Mouse (Mus musculus) layer of hippocampus, adult 9-11 months (tissue): ENCODE measurements around the gene Atrip.
A peak's percentile ranks its signal among the peaks of the same experiment; 100 is the strongest.

Experiments
- DNase-seq: peaks from one replicate; pipeline ENCODE4 v3.0.0; 2022

The Atrip gene

GRCm38 (mm10) chr9:109056916-109057315, 17.0 kb downstream of the Atrip start:
- no peak for DNase-seq

GRCm38 (mm10) chr9:109056081-109056690, 17.7 kb downstream of the Atrip start:
- DNase-seq = no peak

- DNase-seq = peak; percentile 55
These were observed 18.5 kb downstream of the Atrip start for GRCm38 (mm10) chr9:109055271-109056030.

- DNase-seq = peak; percentile 90
These were observed 19.2 kb downstream of the Atrip start for GRCm38 (mm10) chr9:109054712-109055111.

- no peak for DNase-seq
These were observed 20.1 kb downstream of the Atrip start for GRCm38 (mm10) chr9:109053851-109054250.

GRCm38 (mm10) chr9:109053366-109053765, 20.6 kb downstream of the Atrip start:
- no peak for DNase-seq

GRCm38 (mm10) chr9:109052490-109053260, 21.2 kb downstream of the Atrip start:
- DNase-seq = no peak

DNA sequence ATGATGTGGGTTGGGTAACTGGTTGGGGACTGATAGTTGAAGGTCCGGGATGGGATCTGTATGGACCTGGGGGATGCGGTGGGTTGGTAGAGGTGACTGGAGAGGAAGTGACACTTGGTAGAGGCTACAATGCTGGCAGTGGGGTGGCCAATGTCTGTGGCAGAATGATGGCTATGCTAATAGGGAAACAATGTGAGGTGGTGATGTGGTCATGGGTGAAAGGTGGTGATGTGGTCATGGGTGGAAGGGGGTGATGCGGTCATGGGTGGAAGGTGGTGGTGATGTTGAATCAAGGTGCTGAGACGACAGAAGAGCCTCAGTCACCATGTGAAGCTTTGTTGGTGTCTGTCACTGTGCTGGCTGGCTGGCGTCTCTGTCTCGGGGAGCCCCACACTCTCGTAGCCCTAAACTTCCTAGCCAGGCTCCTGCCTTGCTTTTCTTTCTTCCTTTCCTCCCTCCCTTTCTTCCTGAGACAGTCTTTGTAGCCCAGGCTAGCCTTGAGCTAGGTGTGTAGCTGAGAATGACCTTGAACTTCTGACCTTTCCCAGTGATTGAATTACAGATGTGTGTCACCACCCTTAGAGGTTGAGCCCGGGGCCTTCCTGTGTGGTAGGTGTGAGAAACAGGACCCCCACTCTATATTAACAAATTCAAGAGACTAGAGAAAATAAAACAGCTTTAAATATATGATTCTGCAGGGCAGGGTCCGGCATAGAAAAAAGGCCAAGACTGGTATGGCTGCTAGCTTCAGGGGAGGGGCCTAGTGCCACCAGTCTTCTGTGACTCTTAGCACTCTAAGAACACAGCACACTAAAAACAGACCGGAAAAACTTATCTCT, 22.1 kb downstream of the Atrip start:
- DNase-seq = no peak

GRCm38 (mm10) chr9:109051011-109051501, 22.9 kb downstream of the Atrip start:
- DNase-seq = no peak

DNA sequence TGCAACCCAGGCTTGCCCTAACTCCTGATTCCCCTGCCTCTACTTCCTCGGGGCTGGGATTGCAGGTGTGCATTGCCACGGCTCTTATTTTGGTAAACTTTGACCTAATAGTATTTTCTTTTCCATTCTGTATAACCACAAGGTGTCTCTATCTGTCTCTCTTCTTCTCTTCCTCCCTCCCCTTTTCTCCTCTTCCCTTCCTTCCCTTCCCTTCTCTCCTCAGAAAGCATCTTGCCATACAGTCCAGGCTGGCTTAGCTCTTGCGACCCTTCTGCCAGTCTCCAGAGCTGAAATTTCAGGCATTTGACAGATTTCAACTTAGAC, 23.3 kb downstream of the Atrip start:
- DNase-seq = no peak

- no peak for DNase-seq
These were observed 23.8 kb downstream of the Atrip start for GRCm38 (mm10) chr9:109049996-109050673.

DNA sequence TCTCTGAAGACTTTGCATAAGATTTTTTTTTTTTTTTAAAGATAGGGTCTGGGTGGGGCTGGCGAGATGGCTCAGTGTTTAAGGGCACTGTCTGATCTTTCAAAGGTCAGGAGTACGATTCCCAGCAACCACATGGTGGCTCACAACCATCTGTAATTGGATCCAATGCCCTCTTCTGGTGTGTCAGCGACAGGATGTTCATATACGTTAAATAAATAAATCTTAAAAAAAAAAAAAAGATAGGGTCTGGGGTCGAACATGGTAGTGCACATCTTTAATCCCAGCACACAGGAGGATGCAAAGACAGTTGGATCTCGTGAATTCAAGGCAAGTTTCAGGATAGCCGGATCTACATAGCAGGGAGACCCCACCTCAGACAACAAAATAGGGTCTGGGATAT, 24.6 kb downstream of the Atrip start:
- no peak for DNase-seq

- no peak for DNase-seq
These were observed 27.6 kb downstream of the Atrip start for GRCm38 (mm10) chr9:109046306-109046705.

DNA sequence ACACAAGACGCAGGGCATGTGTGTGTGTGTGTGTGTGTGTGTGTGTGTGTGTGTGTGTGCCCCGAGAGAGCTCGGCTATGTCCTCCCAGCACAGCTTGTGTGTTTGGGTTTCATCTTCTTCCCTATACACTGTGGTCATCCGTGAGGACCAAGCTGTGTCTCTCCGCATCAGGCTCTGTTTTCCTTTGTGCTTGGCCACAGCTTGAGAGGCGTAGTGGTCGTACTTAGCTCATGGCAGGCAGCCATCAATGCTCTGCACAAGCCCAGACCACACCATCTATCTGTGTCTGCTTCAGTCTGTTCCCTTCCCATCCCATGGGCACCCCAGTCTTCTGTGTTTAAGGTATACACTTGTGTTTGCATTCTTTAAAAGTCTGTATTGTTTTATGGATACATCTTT, 32.6 kb downstream of the Atrip start:
- no peak for DNase-seq

DNA sequence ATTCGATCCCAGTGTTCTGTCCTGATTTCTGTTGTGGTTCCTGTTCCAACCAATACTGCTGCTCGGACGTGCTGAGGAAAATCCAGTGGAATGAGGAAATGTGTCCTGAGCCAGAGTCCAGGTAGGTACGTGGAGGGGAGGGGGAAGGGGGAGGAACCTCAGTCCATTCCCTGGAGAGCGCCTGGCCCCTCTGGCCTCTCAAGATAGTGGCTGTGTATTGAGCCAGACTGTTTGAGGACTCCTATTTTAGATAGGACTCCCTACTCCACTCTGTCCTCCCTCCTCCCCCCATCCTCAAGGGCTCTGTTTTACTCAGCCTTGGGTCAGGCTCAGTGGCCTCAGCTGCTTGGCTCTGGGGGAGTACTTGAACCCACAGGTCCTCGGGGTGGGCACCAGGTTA, 33.0 kb downstream of the Atrip start:
- DNase-seq = no peak

DNA sequence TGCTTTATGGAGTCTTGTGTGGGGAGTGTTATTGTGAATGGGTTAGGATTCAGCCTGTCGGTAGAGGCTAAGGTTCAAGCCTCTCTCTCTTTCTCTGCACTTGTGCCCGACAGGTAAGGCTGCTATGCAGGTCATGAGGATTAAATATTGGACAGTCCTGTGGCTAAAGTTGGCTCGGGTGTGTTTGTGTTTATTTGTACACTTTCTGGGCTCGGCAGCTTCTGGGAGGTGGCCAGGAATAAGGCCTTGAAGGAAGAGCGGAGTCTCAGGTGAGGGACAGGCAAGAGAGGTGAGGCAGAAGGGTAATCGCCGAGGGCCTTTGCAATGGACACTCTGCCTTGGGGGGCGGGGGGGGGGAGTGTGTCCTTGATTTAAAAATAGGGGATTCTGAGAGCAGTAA, 33.7 kb downstream of the Atrip start:
- no peak for DNase-seq

GRCm38 (mm10) chr9:109039681-109040080, 34.2 kb downstream of the Atrip start:
- DNase-seq = no peak

- no peak for DNase-seq
These were observed 35.0 kb downstream of the Atrip start for GRCm38 (mm10) chr9:109038901-109039364.

GRCm38 (mm10) chr9:109038086-109038895, 35.6 kb downstream of the Atrip start, which contains the start of gene Shisa5:
TSS of gene Shisa5 (plus strand) at chr9:109038565.
- DNase-seq = no peak

- no peak for DNase-seq
These were observed 41.5 kb downstream of the Atrip start for GRCm38 (mm10) chr9:109032435-109032834.

GRCm38 (mm10) chr9:109031686-109032085, 42.2 kb downstream of the Atrip start:
- no peak for DNase-seq
